Mouse (Mus musculus) C2C12 (cell line): ENCODE data around the gene Oxct2a. TPM values are rescaled to one million over a fixed set of nuclear protein-coding genes. Genes with fewer than 3 reads are reported as not detected.
A peak's percentile ranks its signal among the peaks of the same experiment; 100 is the strongest.

Experiments used
- H3K27me3 ChIP-seq: one replicate; pipeline ENCODE4 v1.6.1; 2011; ENCODE audit not compliant: control insufficient read depth, insufficient read depth, insufficient read length
- H3K36me3 ChIP-seq: one replicate; pipeline ENCODE4 v1.6.1; 2011; ENCODE audit not compliant: control insufficient read depth, insufficient read depth
- H3K4me3 ChIP-seq: one replicate; pipeline ENCODE4 v1.5.1; 2011; ENCODE audit warnings: mild to moderate bottlenecking, control low read depth; ENCODE audit not compliant: poor library complexity, insufficient read depth, severe bottlenecking
- H3K79me2 ChIP-seq: one replicate; pipeline ENCODE4 v1.6.1; 2011; ENCODE audit not compliant: control insufficient read depth, insufficient read depth
- H3K79me3 ChIP-seq: one replicate; pipeline ENCODE4 v1.6.1; 2011; ENCODE audit warnings: low read depth, control low read depth
- H3ac ChIP-seq: one replicate; pipeline ENCODE3; 2011; ENCODE audit warnings: low read depth; ENCODE audit not compliant: control insufficient read depth, insufficient read length
- CEBPB ChIP-seq: IDR thresholded peaks from one replicate; pipeline ENCODE4 v1.6.1; 2011; ENCODE audit warnings: low read depth, mild to moderate bottlenecking, control low read depth, moderate library complexity
- CTCF ChIP-seq: IDR thresholded peaks from one replicate; pipeline ENCODE4 v1.5.1; 2011; ENCODE audit not compliant: control insufficient read depth, insufficient read depth, insufficient read length
- FOSL1 ChIP-seq: IDR thresholded peaks from one replicate; pipeline ENCODE4 v1.8.0; 2011; ENCODE audit warnings: mild to moderate bottlenecking, low read length; ENCODE audit not compliant: poor library complexity, insufficient read depth, severe bottlenecking
- MAX ChIP-seq: IDR thresholded peaks from one replicate; pipeline ENCODE4 v1.6.1; 2011; ENCODE audit warnings: mild to moderate bottlenecking, control low read depth
- MYOD1 ChIP-seq: IDR thresholded peaks from one replicate; pipeline ENCODE4 v1.6.1; 2011; ENCODE audit warnings: low read depth; ENCODE audit not compliant: control insufficient read depth, insufficient read length
- MYOG ChIP-seq: IDR thresholded peaks from one replicate; pipeline ENCODE4 v1.6.1; 2011; ENCODE audit not compliant: control insufficient read depth, insufficient read length; ENCODE audit errors: extremely low read depth
- USF1 ChIP-seq: IDR thresholded peaks from one replicate; pipeline ENCODE4 v1.6.1; 2011; ENCODE audit warnings: low read depth, mild to moderate bottlenecking, control low read depth, moderate library complexity
- polyA plus RNA-seq: library from polyadenylated mRNA; unstranded; fragments of >200 nt; fragmentation: generic; extraction: Trizol; gene quantifications from one replicate; pipeline ENCODE4 v1.2.1, GENCODE M21; 2012; ENCODE audit warnings: missing spikeins

The Oxct2a gene
- polyA plus RNA-seq, 1 experiment = 0.05 TPM

DNA sequence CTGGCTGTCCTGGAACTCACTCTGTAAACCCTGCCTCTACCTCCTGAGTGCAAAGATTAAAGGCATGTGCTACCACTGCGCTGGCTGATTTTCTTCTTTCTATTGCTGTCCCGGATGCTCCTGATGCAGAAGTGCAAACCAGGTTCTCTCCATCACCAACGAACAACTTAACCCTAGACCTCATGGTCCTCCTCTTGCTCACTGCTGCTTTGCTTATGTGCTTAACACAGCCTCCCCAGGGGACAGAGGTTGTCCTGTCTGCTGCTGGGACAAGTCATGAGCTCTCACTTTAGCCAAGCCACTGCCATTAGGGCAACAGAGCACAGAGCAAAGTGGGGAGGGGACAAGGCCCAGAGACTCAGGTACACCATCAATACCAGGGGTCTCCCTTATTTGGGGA, 8.9 kb downstream of the Oxct2a start:
- Histone ChIP-seq H3K79me2 (no peaks in the 10 kb centered on the region), H3K36me3 (no peaks in the 10 kb centered on the region), H3K4me3 (no peak overlapping the region), H3K79me3 (no peaks in the 10 kb centered on the region), H3ac (no peak overlapping the region), H3K27me3 (no peaks in the 10 kb centered on the region)
- TF ChIP-seq USF1 = no peak
- no peak for TF ChIP-seq FOSL1
- no peak for TF ChIP-seq CEBPB
- TF ChIP-seq CTCF = no peak
- no peak for TF ChIP-seq MYOG
- TF ChIP-seq MYOD1 = no peak
- no peak for TF ChIP-seq MAX

DNA sequence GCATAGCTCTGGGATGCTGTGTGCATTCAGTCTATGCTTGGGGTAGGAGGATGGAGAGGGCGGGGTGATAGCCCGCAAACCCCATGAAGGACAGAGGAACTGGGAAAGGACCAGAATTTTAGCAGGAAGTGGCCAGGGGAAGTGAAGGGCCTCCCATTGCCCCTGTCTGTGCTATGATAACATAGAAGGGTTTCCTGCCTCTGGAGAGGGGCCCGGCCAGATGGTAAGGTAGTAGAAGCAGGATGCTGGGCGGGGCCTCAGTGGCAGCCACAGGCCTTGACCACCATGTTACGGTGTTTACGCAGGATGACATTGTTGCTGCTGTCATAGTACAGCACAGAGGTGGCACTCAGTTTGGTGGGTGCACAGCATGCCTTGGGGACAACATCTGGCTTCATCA, 10.4 kb downstream of the Oxct2a start:
- H3K4me3 ChIP-seq = no peak overlapping the region
- H3ac ChIP-seq = no peak overlapping the region
- H3K36me3 ChIP-seq = no peaks in the 10 kb centered on the region
- no peaks in the 10 kb centered on the region for H3K79me2 ChIP-seq
- no peaks in the 10 kb centered on the region for H3K27me3 ChIP-seq
- no peaks in the 10 kb centered on the region for H3K79me3 ChIP-seq
- no peak for TF ChIP-seq MAX
- TF ChIP-seq USF1 = no peak
- no peak for TF ChIP-seq CEBPB
- TF ChIP-seq CTCF = no peak
- no peak for TF ChIP-seq MYOG
- no peak for TF ChIP-seq FOSL1
- no peak for TF ChIP-seq MYOD1

DNA sequence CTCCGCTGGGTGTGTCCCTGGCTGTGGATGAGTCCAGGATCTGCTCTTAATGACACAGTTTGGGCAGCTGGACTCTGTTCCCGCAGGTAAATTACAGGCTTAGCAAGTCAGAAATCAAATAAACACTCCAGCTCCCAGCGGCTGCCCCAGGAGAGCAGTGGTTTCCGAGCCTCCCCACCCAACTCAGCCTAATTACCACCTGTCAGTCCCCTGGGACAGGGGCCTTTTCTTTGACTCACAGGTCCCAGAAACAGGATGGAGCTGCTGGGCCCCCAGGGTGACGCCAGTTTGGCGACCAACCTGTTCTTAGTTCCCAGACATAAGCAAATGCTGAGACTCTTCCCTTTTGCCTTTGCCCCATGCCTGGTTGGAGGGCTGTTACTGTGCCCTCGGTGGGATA, 11.6 kb downstream of the Oxct2a start:
- Histone ChIP-seq H3K36me3 (no peaks in the 10 kb centered on the region), H3K4me3 (no peak overlapping the region), H3K27me3 (no peaks in the 10 kb centered on the region), H3ac (no peak overlapping the region), H3K79me2 (no peaks in the 10 kb centered on the region), H3K79me3 (no peaks in the 10 kb centered on the region)
- TF ChIP-seq MYOD1 = no peak
- TF ChIP-seq CEBPB = no peak
- no peak for TF ChIP-seq FOSL1
- no peak for TF ChIP-seq CTCF
- TF ChIP-seq MAX = no peak
- no peak for TF ChIP-seq USF1
- no peak for TF ChIP-seq MYOG

GRCm38 (mm10) chr4:123308292-123308691, 15.1 kb downstream of the Oxct2a start:
- Histone ChIP-seq H3ac (no peak overlapping the region), H3K79me3 (no peaks in the 10 kb centered on the region), H3K27me3 (no peaks in the 10 kb centered on the region), H3K4me3 (no peak overlapping the region), H3K36me3 (peaks cover 11% of the 10 kb centered on the region), H3K79me2 (no peaks in the 10 kb centered on the region)
- TF ChIP-seq MYOD1 (no peak), CTCF (no peak)

- no peaks in the 10 kb centered on the region for H3K79me2 ChIP-seq
- H3K27me3 ChIP-seq = no peaks in the 10 kb centered on the region
- H3K36me3 ChIP-seq = peaks cover 24% of the 10 kb centered on the region
- no peaks in the 10 kb centered on the region for H3K79me3 ChIP-seq
- H3K4me3 ChIP-seq = no peak overlapping the region
- TF ChIP-seq FOSL1 = no peak
- no peak for TF ChIP-seq USF1
- no peak for TF ChIP-seq CTCF
- no peak for TF ChIP-seq MYOG
- TF ChIP-seq MYOD1 = no peak
- TF ChIP-seq MAX = no peak
- TF ChIP-seq CEBPB = no peak
- no peak overlapping the region for H3ac ChIP-seq
These were observed 16.4 kb downstream of the Oxct2a start for GRCm38 (mm10) chr4:123306999-123307398.

- no peaks in the 10 kb centered on the region for H3K27me3 ChIP-seq
- H3K36me3 ChIP-seq = peaks cover 36% of the 10 kb centered on the region
- no peaks in the 10 kb centered on the region for H3K79me2 ChIP-seq
- no peak overlapping the region for H3ac ChIP-seq
- no peak overlapping the region for H3K4me3 ChIP-seq
- peak; percentile 27 for TF ChIP-seq CTCF
- TF ChIP-seq USF1 = no peak
- H3K79me3 ChIP-seq = no peaks in the 10 kb centered on the region
These were observed 17.6 kb downstream of the Oxct2a start for GRCm38 (mm10) chr4:123305789-123306188.
